Mouse (Mus musculus) heart, adult 2 months (tissue): ENCODE data around the gene Dnajb3.

Experiments used
- CTCF ChIP-seq: fragments of 200-600 bp; IDR thresholded peaks from 2 replicates; pipeline ENCODE4 v1.8.1; 2022; ENCODE audit warnings: antibody characterized with exemption, mild to moderate bottlenecking, moderate library complexity
- EP300 ChIP-seq: fragments of 200-500 bp; IDR thresholded peaks from 2 replicates; pipeline ENCODE4 v1.6.1; 2011; ENCODE audit warnings: low read depth, low read length, control low read depth; ENCODE audit not compliant: insufficient read depth

- TF ChIP-seq CTCF (no peak), EP300 (no peak)
These were observed 10.1 kb upstream of the Dnajb3 start for GRCm38 (mm10) chr1:88215466-88216380.
